Mouse (Mus musculus) ES-CJ7 (cell line): Measurements from ENCODE around the gene Daam1.

ENCODE experiments used
- DNase-seq: peaks from one replicate; pipeline ENCODE4 v3.0.0; 2011; ENCODE audit warnings: low read depth, low spot score

Gene Daam1

DNA sequence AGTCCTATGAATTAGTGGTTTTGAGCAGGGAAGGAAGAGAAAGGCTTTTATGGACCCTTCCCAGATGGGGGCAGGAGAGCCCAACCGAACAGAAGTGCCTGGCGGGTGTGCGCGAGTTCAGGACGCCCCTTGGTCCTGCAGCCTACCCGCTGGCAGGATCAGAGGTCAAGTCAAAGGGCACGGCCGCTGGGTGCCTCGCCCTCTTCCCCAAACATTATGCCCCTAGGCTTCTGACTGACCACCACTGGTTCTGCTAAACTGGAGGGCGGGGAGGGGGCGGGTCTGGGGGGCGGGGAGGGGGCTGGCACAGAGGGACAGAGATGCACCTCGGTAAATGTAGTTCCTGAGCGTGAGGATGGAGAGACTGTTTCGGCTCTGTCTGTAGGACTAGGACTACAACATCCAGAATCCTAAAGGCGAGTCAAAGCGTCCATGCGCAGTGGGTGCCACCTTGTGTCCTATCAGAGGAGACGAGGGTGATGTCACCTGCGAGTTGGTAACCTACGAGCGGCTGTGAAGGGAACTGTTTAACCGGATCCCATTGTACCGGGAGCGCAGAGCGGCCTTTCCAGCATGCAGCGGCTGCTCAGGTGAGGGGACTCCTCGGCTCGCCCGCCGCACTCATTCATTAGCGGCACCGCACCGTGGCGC lies at the start of gene Daam1:
Gene Daam1, plus strand, starts transcription at position 472 of the 651 bp plus-strand sequence.
- DNase-seq = peak; percentile 99

DNA sequence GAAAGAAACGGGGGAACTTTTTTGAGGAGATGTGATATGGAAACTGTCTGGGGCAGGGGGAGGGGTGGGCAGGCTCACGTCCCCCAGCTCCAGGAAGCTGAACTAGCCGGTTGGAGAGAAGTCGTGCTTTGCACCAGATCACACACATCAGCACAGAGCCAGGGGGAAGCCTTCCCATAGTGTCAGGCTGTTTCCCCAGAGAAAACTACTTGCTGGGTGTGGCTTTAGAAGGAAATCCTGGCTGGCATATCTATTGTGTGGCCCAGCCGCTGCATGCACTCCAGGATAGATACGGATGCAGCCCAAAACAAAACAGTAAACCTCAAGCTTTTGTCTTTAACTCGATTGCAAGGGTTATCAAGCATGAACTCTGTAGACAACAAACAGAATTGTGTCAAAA lies 49.7 kb upstream of the Daam1 start:
- DNase-seq = no peak

DNA sequence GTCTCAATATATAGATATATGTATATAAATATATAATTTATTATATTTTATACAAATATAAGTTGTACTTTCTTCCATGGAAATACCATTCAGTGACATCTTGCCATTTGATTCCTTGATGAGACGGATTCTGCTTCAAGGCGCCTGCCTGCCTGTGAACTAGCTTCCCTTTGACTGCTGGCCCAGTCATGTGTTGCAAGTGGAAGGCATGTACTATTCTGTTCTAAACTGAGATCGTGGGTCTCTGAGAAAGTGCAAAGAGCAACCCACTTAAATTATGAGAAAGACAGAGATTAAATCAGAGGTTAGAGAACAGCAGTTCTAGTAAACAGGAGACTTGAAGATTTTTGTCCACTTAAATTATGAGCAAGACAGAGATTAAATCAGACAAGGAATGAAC lies 46.9 kb upstream of the Daam1 start:
- no peak for DNase-seq

DNA sequence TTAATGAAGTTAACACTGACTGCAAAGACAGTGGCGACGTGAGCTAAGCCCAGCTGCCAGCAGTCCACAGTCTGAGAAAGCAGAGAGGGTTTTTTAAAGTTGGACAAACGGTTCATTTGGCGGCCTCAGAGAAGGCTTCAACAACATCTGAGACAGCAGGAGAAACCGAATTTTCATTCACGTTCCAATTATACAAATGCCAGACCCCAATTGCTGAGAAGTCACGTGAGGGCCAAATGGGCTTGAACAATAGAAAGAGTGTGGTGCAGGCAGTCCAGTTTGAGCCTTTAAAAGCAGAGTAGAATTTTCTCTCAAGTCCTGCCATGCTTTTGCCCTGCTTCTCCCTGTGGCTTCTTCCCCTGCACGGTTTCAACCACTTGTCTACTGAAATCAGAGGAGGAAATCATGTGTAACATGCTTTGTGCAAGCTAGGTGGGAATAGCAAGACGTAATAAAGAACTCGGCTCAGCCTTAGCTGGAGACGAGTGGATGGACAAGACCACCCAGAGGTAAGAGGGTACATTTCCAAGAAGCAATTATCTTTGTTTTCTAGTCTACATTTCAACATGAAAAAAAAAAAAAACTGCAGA lies 46.1 kb upstream of the Daam1 start:
- no peak for DNase-seq

DNA sequence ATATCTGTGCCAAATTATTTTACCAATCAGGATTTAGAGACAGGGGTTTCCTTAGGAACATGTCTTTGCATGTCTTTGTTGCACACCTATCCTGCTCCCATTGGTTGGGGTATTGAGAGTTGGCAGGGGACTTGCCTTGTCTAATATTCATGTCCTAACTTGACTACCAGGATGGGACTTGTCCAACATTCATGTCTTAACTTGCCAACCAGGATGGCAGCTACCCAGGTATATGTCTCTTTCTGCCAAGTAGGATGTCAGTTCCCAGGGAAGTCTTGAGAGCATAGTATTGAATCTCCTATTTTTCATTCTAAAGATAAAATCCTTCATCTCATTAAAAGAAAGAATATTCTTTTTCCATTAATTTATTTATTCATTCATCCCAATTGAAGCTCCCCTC lies 44.4 kb upstream of the Daam1 start:
- DNase-seq = no peak

DNA sequence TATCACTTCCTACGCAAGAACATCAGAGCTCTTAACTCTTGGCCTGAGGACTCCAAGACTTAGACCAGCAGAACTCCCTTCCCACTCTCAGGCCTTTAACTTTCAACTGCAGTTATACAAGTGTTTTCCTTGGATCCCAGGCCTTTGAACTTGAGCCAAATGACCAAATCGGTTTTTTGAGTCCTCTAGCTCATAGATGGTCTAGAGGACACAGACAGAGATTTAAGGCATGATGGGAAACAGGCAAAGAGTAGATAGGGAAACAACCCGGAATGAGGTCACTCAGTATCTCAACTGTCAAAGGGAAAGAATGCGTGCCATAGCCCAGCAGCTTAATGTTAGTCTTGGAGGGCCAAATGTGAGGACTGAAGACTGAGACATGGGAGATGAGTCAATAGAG lies 42.1 kb upstream of the Daam1 start:
- no peak for DNase-seq

DNA sequence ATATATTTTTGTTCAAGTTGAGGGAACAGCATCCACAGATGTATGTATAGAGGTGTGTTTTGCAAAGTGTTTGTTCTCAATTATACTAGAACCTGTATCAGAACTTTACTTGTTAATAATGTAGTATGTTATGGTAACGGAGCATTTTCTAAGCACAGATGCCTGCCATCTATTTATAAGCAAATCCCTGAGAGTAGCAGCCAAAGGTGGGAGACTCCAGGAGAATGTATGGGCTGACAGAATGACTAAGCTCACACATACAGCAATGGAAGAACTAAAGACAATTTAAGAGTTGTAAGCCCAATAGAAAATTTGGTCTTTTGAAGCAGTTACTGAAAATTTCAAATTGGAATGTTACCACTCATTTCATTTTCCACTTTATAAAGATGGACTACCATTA lies 40.3 kb upstream of the Daam1 start:
- DNase-seq = no peak

DNA sequence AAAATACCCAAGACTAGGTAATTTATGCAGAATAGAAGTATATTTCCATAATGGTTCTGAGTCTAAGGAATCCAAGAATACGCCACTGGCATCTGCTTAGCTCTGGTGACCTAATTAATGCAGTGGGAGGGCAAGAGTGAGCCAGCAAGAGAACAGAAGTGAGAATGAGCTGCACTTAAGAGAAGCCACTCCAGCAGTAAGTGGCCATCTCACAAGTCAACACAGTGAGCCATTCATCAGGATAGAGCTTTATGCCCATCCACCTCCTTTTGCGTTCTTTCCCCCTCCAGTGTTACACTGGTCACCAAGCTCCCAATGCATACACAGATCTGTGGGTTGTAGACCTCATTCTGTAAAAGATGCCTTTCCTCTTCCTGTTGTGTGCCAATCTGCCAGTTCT lies 37.8 kb upstream of the Daam1 start:
- DNase-seq = no peak

DNA sequence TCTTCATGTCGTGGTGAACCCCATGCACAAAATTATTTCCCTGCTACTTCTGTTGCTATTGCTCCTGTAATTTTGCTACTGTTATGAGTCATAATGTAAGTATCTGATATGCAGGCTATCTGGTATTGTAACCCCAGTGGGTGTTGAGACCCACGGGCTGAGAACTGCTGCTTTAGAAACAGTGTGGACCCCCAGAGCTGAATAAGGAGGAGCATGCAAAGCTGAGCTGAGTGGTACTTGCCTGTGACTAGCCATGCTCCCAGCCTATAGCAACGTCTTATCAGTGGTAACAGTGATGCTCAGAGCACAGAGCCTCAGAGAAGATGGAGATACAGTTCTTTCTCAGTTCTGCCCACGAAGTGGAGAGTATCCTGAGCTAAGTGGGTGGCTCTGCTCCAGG lies 35.3 kb upstream of the Daam1 start:
- no peak for DNase-seq

DNA sequence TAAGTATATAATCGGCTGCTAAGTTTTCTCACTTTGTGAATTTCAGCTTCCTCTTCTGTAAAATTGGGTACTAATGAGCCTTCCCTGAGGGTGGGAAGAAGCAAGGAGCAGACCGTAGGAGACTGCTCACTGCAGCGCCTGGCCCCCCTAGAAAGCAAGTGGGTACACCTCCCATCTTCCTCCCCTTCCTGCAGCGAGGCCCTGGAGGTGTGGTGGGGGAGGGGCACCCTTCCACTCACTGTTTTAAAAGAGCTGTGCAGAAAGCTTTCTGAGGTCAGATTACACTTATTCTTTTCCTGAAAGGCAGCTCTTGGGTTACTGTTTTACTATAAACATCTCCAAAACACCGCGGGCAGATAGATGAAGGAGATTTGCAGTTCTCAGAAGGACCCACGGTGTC lies 34.4 kb upstream of the Daam1 start:
- no peak for DNase-seq

DNA sequence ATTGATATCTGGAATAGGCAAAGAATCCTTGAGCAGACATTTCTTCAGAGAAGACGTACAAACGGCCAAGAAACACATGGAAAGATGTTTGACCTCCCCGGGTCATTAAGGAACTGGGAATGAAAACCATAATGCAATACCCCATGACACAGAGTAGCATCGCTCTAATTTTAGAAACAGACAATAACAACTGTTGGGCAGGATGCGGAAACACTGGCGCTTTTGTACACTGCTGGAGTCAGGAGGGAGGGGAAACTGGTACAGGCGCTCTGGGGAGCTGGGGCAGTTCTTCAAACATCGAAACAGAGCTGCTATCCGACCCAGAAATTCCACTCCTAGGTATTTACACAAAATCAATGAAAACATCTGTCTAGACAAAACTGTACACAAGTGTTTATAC lies 23.6 kb upstream of the Daam1 start:
- DNase-seq = no peak

DNA sequence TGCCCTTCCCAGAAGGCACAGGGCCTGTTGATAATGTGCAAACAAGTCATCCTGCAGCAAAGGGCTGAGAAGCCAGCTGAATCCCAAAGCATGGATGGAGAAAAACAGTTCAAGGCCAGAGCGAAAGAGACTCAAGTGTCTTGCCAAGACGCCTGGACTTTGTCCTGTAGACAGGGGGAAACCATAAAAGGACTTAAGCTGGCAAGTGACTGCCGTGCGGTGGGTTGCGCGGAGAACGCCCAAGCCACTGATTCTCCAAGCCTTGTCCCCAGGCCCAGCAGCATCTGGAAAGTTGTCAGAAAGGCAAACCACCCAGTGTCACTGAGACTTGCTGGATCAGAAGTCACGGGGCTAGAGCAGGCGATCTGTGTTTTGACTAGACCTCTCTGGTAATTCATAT lies 22.2 kb upstream of the Daam1 start:
- DNase-seq = no peak

DNA sequence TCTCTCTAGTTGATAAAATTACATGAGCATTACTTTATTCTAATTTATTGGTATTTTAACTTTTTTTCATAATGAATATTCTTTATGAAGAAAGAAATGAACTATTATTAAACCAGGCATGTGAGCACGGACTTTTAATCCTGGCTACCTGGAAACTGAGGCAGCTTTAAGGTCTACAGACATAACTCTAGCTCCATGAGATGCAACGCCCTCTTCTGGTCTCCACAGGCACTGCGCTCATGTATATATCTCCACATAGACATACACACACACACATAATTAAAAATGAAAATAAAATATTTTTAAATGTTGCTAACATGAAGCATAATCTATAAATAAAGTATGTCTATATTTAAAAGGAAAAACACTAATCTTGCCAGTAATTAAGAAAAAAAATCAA lies 21.3 kb upstream of the Daam1 start:
- DNase-seq = no peak

DNA sequence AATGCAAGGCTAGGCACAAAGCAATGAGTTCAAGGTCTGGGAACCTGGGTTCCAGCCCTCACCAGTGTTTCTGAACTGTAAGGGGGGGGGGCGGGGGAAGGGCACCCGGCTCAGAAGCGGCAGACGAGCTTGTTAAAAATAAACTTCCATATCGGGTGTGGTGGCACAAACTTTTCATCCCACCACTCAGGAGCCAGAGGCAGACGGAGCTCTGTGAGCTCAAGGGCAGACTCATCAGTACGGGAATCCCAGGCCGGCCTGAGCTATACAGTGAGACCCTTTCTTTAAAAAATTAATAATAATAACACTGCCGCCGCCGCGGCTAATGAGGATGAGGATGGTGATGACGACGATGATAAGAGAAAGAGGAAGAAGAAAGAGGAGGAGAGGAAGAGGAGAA lies 18.3 kb upstream of the Daam1 start:
- DNase-seq = no peak

DNA sequence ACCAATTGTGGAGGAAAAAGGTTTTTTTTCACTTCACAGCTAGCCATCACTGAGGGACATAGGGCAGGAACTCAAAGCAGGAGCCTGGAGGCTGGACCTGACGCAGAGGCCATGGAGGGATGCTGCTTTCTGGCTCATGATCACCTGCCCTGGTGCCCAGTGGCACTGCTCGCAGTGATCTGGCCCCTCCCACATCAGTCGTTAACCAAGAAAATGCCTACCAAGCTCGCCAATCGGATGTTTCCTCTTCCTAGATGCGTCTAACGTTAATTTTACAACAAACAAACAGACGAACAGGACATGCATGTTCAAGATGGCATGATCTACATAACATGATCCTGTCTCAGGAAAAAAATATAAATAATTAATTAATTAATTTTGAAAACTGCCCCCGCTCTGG lies 17.6 kb upstream of the Daam1 start:
- peak; percentile 35 for DNase-seq

DNA sequence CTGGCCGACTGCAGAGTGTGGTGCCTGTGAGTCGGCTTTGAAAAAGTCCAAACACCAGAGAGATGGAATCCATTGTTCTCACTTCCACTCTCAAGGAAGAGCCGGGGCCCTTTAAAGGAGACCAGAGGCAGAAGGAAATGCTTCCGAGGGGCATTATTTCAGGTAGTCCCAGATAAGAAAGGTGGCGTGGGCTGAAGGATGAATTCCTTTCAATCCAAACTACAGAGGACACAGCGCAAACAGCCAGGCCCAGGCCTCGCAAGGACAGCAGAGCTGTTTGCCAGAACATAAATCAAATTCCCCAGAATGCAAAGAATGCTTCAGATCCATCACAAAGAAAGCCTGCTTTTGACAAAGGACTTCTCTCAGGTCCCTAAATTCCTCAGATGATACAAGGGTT lies 17.1 kb upstream of the Daam1 start:
- DNase-seq = peak; percentile 48

DNA sequence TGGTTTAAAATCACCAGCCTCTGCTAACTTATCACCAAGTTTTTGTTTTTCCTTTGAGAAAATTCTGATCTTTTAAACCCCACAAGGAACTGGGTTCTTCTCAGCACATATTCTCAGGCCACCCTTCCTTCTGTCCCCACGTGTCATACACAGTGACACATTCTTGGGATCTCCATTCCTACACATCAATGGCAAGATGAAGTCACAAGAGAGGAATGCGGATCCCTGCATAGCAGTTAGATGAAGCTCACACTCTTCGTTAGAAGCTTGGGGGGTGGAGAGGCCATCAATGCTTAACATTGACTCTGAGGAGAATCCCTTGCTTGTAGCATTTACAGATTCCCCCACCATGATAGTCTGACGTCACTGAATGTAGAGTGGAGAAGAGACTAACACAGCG lies 10.8 kb upstream of the Daam1 start:
- no peak for DNase-seq

DNA sequence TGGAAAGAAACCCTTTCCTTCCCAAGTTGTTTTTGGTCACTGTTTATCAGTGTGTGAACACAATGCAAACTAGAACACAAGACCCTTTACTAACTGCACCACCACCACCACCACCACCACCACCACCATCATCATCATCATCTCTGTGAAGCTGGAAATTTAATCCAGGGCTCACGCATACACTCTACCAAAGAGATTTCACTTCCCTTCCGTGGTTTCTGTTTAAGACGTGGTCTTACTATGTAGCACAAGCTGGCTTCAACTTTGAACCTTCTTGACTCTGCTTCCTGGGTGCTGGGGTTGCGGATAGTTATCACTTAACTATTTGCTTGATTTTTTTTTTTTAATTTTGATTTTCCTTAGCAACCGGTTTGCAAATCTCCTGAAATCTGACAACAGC lies 9.6 kb upstream of the Daam1 start:
- DNase-seq = no peak

DNA sequence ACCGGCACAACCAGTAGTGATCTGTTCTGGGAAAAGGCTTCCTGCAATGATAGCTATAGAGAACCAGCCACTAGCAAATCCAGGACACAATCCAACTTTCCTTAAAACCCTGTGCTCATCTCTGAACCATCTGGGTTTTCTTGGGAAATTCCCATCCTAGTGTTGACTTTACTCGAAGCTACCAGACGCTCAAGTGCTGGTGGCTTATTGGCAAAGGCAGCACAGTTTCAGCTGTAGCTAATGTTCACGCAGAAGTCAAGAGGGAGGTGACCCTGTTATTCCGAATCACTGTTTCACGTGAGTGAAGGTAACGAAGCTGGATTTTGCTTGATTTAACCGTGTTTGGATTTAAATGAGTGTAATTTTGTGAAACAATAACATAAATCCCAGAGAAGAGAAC lies 9.1 kb upstream of the Daam1 start:
- no peak for DNase-seq

DNA sequence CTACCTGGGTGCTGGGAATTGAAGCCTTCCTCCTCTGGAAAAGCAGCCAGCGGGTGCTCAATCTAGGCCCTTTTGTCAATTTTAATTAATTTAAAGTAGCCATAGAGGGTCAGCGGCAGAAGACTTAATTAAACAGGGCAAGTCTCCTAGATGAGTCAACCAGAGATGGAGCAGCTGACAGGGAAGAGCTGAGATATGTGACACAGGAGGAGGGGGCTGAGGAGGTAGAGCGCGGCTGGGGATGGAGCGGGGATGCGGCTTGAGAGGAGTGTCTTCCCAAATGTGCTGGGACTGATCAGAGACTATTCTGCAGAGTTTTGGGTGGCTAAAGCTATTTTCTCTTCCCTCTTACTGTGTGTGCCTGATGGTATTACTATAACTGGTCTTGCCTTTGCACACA lies 6.0 kb upstream of the Daam1 start:
- no peak for DNase-seq

DNA sequence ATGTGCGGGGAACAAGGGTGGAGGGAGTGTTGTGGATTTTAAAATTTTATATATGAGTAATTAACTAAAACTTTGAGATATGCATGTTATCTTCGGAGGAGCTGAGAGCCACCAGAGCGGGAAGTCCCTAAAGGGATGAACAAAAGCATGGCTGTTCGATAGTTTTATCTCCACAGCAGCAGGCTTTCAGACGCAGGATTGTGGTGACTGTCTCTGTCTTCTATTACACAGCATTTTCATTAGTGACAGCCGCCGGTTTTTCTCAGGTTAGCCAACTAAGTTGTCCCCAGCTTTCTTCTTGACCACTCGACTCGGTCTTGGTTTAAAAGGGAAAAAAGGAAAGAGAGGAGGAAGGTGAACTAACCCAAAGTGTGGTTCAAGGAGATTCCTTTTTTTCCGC lies 739 bp upstream of the Daam1 start:
- no peak for DNase-seq

DNA sequence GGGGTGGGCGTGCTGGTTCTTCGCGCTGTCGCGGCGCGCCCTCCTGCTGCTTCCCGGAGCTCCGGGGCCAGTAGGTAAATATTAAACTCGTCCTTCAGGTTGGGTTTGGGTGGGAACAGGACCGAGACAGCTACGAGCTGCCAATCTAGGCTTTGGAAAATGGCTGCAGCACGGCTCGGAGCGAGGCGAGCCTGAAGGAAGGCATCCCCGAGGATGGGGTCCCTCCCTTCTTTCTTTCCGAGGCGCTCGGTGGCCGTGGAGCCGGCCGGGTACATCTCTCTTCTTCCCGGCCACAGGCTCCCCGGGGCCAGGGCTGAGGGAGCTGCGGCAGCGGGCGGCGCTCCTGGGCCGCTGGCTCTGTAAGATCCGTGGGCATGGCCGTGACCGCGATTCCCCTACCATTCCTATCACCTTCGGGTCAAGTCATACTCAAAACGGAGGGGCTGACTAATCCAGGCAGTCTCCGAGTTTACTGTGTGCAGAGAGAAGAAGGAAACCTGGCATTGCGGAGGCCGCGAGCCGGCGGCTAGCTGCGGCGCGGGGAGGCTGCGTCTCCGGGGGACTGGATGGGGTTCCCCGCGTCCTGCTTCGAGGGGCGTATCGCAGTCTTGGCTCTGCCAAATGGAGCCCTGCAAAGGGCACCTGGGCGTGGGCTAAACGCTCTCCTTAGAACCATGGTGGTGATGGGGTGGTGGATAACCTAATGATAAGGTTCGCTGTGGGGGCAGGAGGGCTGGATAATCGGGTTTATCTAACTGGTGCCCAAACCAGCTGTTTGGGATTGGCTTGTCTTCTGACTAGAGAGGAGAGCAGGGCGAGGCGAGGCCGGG lies 595 bp downstream of the Daam1 start:
- no peak for DNase-seq

DNA sequence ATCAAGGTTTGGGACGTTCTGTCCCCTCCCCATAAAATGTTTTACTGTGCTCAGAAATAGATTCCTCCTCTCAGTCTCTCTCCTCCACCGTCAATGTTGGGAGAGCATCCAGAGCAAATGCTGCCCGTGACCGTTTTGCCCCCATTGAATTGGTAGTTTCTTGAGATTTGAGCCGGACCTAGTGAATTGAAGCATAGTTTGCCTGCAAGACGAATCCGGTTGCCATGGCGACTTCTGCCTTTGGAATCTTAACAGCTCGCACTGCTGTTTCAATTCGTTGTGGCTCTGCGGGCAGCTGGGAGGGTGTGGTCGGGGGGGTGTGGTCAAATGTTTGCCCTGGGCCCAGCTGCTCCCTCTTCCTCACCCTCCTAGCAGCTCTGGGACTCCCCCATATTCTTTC lies 1.3 kb downstream of the Daam1 start:
- peak; percentile 78 for DNase-seq
